Mouse (Mus musculus) liver, embryonic 14.5 days (tissue): ENCODE measurements around the gene Fmnl2. TPM values are rescaled to one million over a fixed set of nuclear protein-coding genes. Genes with fewer than 3 reads are reported as not detected.

Experiments
- ATAC-seq: fragments of 200-750 bp; cut with Nextera tagmentation; 2 replicates; pipeline ENCODE4 v1.8.0; 2017; ENCODE audit warnings: moderate number of reproducible peaks, mild to moderate bottlenecking, moderate library complexity; ENCODE audit not compliant: insufficient read depth
- DNase-seq, 3 experiments: peaks; one replicate each; pipeline ENCODE4 v3.0.0-alpha.2; 2012 to 2013; ENCODE audit warnings: low read depth in 3 of 3, low spot score in 3 of 3
- H3K27ac ChIP-seq: fragments of 300-500 bp; sonication (generic); 2 replicates; pipeline ENCODE4 v1.5.1; 2014; ENCODE audit warnings: moderate library complexity, mild to moderate bottlenecking, control low read depth, inconsistent platforms
- H3K27me3 ChIP-seq: fragments of 300-500 bp; sonication (generic); 2 replicates; pipeline ENCODE4 v1.6.1; 2014; ENCODE audit warnings: mild to moderate bottlenecking, low read length, moderate library complexity; ENCODE audit not compliant: control insufficient read depth, insufficient read depth
- H3K36me3 ChIP-seq: fragments of 300-500 bp; sonication (generic); replicated peaks from 2 replicates; pipeline ENCODE4 v1.6.1; 2014; ENCODE audit warnings: low read depth; ENCODE audit not compliant: control insufficient read depth, insufficient read depth
- H3K4me1 ChIP-seq, 2 experiments: fragments of 200-500 bp in 1 of 2; fragments of 300-500 bp in 1 of 2; sonication (generic) in 1 of 2; replicated peaks; 2 replicates each; pipeline ENCODE4 v1.6.1; 2012 to 2014; ENCODE audit warnings: antibody characterized with exemption in 1 of 2, inconsistent platforms in 1 of 2, low read length in 1 of 2; ENCODE audit not compliant: control insufficient read depth in 2 of 2, insufficient read depth in 2 of 2
- H3K4me2 ChIP-seq: fragments of 300-500 bp; sonication (generic); 2 replicates; pipeline ENCODE4 v1.6.1; 2014; ENCODE audit warnings: low read depth, mild to moderate bottlenecking, control low read depth, moderate library complexity
- H3K4me3 ChIP-seq, 2 experiments: fragments of 200-500 bp in 1 of 2; fragments of 300-500 bp in 1 of 2; sonication (generic) in 1 of 2; 2 replicates each; pipeline ENCODE4 v1.5.1; 2012 to 2014; ENCODE audit warnings: low read depth in 2 of 2, low read length in 2 of 2, mild to moderate bottlenecking in 2 of 2, control low read depth in 1 of 2, inconsistent platforms in 1 of 2, moderate library complexity in 1 of 2; ENCODE audit not compliant: insufficient read depth in 1 of 2
- H3K9ac ChIP-seq: fragments of 300-500 bp; sonication (generic); replicated peaks from 2 replicates; pipeline ENCODE4 v1.6.1; 2014; ENCODE audit warnings: mild to moderate bottlenecking, control low read depth, moderate library complexity
- H3K9me3 ChIP-seq: fragments of 300-500 bp; sonication (generic); 2 replicates; pipeline ENCODE4 v1.6.1; 2016; ENCODE audit warnings: low read length, mixed read lengths; ENCODE audit not compliant: control insufficient read depth
- CTCF ChIP-seq: IDR thresholded peaks from 2 replicates; pipeline ENCODE4 v1.5.1; 2016; ENCODE audit warnings: antibody characterized with exemption, low read depth, control low read depth
- EP300 ChIP-seq: IDR thresholded peaks from 2 replicates; pipeline ENCODE4 v1.6.1; 2016; ENCODE audit warnings: antibody characterized with exemption, low read depth
- WGBS: fragments of 180-500 bp; shearing (Covaris S2); extraction: QIAGEN DNeasy Blood & Tissue Kit; methylation state at CpG from one replicate; pipeline ENCODE4 v1.1.7; 2014; ENCODE audit not compliant: insufficient replicate concordance; 5-methylcytosine and 5-hydroxymethylcytosine counted together
- polyA plus RNA-seq, 2 experiments: library from polyadenylated mRNA; depleted of rRNA in 1 of 2; stranded (reverse) in 1 of 2; unstranded in 1 of 2; fragments of >200 nt; fragmentation: Nextera tagmentation in 1 of 2; extraction: Ambion mirVana in 1 of 2; gene quantifications; 2 replicates each; pipeline versions ENCODE4 v1.2.1 to v1.2.3; 2012 to 2014

Gene Fmnl2
- polyA plus RNA-seq, 2 experiments, result 0.39 to 0.79 TPM

- no peak for ATAC-seq
- no peak for DNase-seq
- 44% methylated on average over 4 of the region's 4 CpGs for WGBS
Measured at GRCm38 (mm10) chr2:52985167-52985566, 127.5 kb downstream of the Fmnl2 start.

GRCm38 (mm10) chr2:52986354-52986753, 128.7 kb downstream of the Fmnl2 start:
- Histone ChIP-seq H3K27me3 (no peaks in the 10 kb centered on the region), H3K4me3 (no peak overlapping the region), H3K9ac (no peak overlapping the region), H3K27ac (no peak overlapping the region), H3K36me3 (no peaks in the 10 kb centered on the region), H3K4me1 (peaks cover 0 to 3% of the 10 kb centered on the region in 2 experiments; a peak in 1 of 4 replicates), H3K4me2 (no peak overlapping the region), H3K9me3 (no peaks in the 10 kb centered on the region)
- no peak for TF ChIP-seq CTCF
- TF ChIP-seq EP300, result no peak
- ATAC-seq (no peak), DNase-seq (no peak)
- WGBS, result 44% methylated on average over 3 of the region's 3 CpGs

More at GRCm38 (mm10) chr2:52985167-52985566, 127.5 kb downstream of the Fmnl2 start:
- Histone ChIP-seq H3K27me3 (no peaks in the 10 kb centered on the region), H3K4me2 (no peak overlapping the region), H3K36me3 (no peaks in the 10 kb centered on the region), H3K9me3 (no peaks in the 10 kb centered on the region), H3K27ac (no peak overlapping the region), H3K9ac (no peak overlapping the region), H3K4me3 (no peak overlapping the region), H3K4me1 (peaks cover 0 to 3% of the 10 kb centered on the region in 2 experiments; a peak in 1 of 4 replicates)
- TF ChIP-seq EP300 (no peak), CTCF (no peak)

GRCm38 (mm10) chr2:52987035-52987434, 129.4 kb downstream of the Fmnl2 start:
- Histone ChIP-seq H3K4me2 (no peak overlapping the region), H3K36me3 (no peaks in the 10 kb centered on the region), H3K4me1 (peaks cover 0 to 5% of the 10 kb centered on the region in 2 experiments; a peak in 1 of 4 replicates), H3K27ac (no peak overlapping the region), H3K27me3 (no peaks in the 10 kb centered on the region), H3K9ac (no peak overlapping the region), H3K4me3 (no peak overlapping the region), H3K9me3 (no peaks in the 10 kb centered on the region)
- TF ChIP-seq EP300 (no peak), CTCF (no peak)
- 68% methylated on average over 6 of the region's 6 CpGs for WGBS
- ATAC-seq (no peak), DNase-seq (no peak)

GRCm38 (mm10) chr2:52987637-52988295, 130.1 kb downstream of the Fmnl2 start:
- H3K4me1 ChIP-seq, result peaks cover 0 to 5% of the 10 kb centered on the region in 2 experiments; a peak in 1 of 4 replicates
- ATAC-seq, result no peak
- H3K9ac ChIP-seq, result no peak overlapping the region
- no peak for DNase-seq
- TF ChIP-seq CTCF (no peak), EP300 (no peak)
- H3K4me3 ChIP-seq, result no peak overlapping the region
- H3K27me3 ChIP-seq, result no peaks in the 10 kb centered on the region
- H3K27ac ChIP-seq, result no peak overlapping the region
- 52% methylated on average over 11 of the region's 11 CpGs for WGBS
- H3K36me3 ChIP-seq, result no peaks in the 10 kb centered on the region
- no peaks in the 10 kb centered on the region for H3K9me3 ChIP-seq
- no peak overlapping the region for H3K4me2 ChIP-seq

GRCm38 (mm10) chr2:52989316-52989715, 131.7 kb downstream of the Fmnl2 start:
- ATAC-seq (no peak), DNase-seq (no peak)
- Histone ChIP-seq H3K9me3 (no peaks in the 10 kb centered on the region), H3K4me1 (peaks cover 0 to 5% of the 10 kb centered on the region in 2 experiments; a peak in 1 of 4 replicates), H3K36me3 (no peaks in the 10 kb centered on the region), H3K4me2 (no peak overlapping the region), H3K27me3 (no peaks in the 10 kb centered on the region), H3K4me3 (no peak overlapping the region), H3K27ac (no peak overlapping the region), H3K9ac (no peak overlapping the region)
- WGBS, result 44% methylated on average over 4 of the region's 4 CpGs
- no peak for TF ChIP-seq CTCF
- TF ChIP-seq EP300, result no peak
